Mouse (Mus musculus) megakaryocyte, embryonic 14.5 days (primary cell): ENCODE data around the gene Lamp5.

Experiments
- FLI1 ChIP-seq: IDR thresholded peaks from 2 replicates; pipeline ENCODE4 v1.6.1; 2012; ENCODE audit warnings: low read length, inconsistent platforms, mixed read lengths
- GATA1 ChIP-seq: IDR thresholded peaks from 3 replicates; pipeline ENCODE4 v1.6.1; 2012; ENCODE audit warnings: mixed read lengths, low read length, inconsistent platforms, borderline replicate concordance

DNA sequence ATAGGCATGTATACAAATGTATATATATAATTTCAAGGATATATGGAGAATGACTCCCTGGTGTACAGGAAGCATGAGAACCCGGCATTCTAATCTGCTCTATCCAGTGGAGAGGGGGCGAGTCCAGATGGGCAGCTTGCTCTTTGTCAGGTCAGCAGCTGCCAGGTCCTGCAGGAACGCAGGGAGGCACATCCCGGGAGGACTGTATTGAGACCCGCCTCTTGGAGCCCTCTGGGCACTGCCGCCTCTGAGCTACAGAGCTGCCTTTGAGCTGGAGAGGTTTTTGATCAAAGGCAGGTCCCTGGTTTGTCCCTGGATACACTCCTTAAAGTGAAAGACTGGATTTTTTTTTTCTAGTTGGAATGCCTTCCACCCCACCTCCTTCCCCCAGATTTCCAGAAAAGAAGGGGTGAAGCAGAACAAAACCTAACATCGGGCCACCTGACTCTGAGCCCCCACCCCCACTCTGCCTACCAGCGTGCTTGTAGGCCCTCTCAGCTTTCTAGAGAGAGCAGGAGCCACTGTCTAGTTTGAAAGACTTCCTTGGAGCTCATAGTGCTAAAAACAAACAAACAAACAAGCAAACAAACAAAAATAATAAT lies at the start of gene Lamp5:
- no peak for TF ChIP-seq GATA1
- no peak for TF ChIP-seq FLI1
